Mouse (Mus musculus) heart, adult 2 months (tissue): ENCODE measurements at regions not wholly inside any gene's neighbourhood (a gene's known extent, or its start where the extent isn't known, plus 50 kb on each side); places are given as distances from the start of the nearest gene placed in this dataset.
"Not testable (repeated sequence)": the region's sequence is repeated elsewhere in the genome, so short reads cannot be mapped to it uniquely, and the experiment has no call there.

ENCODE experiments used
- CTCF ChIP-seq: fragments of 200-600 bp; IDR thresholded peaks from 2 replicates; pipeline ENCODE4 v1.8.1; 2022; ENCODE audit warnings: antibody characterized with exemption, mild to moderate bottlenecking, moderate library complexity
- EP300 ChIP-seq: fragments of 200-500 bp; IDR thresholded peaks from 2 replicates; pipeline ENCODE4 v1.6.1; 2011; ENCODE audit warnings: low read depth, low read length, control low read depth; ENCODE audit not compliant: insufficient read depth

DNA sequence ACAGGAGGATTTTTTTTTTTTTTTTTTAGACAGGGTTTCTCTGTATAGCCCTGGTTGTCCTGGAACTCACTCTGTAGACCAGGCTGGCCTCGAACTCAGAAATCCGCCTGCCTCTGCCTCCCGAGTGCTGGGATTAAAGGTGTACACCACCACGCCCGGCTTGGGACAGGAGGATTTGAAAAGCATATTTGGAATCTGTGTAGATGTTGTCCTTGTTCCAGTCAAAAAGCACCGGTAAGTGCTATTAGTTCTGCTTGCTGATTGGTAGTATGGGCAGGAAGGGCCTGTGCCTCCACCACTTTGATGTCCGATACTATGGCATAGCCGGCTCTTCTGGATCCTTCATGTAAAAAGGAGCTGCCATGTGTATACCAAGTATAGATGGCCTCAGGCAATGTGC is 66.5 kb upstream of the Lemd2 start:
- TF ChIP-seq EP300, CTCF: not testable (repeated sequence)
